Mouse (Mus musculus) hindlimb bud, embryonic 11.5 days (tissue): ENCODE measurements around the gene Rfx3.

Source experiments
- DNase-seq: peaks from one replicate; pipeline ENCODE4 v3.0.0-alpha.2; 2012; ENCODE audit warnings: low read depth, low spot score; ENCODE audit errors: extremely low spot score

Rfx3 gene

GRCm38 (mm10) chr19:27738908-27739307 is 272.1 kb downstream of the Rfx3 start:
- DNase-seq: no peak

GRCm38 (mm10) chr19:27736571-27736970 is 274.4 kb downstream of the Rfx3 start:
- no peak for DNase-seq

GRCm38 (mm10) chr19:27718931-27719330 is 292.0 kb downstream of the Rfx3 start:
- no peak for DNase-seq

GRCm38 (mm10) chr19:27716274-27716673 is 294.7 kb downstream of the Rfx3 start:
- DNase-seq: no peak
